Comparison of ENCODE assay signal across 18 mouse cellular contexts in the genomic region with DNA sequence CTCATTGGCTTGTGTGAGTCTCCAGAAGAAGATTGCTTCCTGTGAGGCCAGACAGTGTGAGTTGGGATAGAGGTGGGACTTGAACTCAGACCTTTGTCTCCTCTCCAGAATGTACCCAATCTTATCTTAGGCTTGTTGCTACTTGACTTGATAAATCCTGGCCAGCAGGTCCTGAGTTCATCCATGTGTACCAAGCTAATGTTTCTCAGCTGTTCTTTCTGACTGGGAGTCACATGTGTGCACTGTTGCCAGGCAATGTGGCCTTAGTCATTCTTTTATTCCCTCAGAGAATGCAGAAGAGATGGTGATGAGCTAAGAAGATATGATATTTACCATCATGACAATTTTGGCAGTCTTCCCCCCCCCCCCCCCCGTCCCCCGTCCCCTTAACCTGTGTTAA.
"Had no signal": no experiment of that assay in that cellular context is flagged by ENCODE, and none has a peak within 500 bp of the region (broad histone marks: within the 10 kb centered on the region; RNA-seq: fewer than 3 reads in every experiment).

No protein-coding gene starts in this region.

- ATAC-seq: midbrain, embryonic 16.5 days had no signal

- H3K27me3 ChIP-seq: neural tube, embryonic 13.5 days; neural tube, embryonic 15.5 days; stomach, embryonic 15.5 days had no signal

- H3K27ac ChIP-seq: midbrain, embryonic 12.5 days; neural tube, embryonic 13.5 days; neural tube, embryonic 15.5 days; stomach, embryonic 15.5 days; stomach, postnatal 0 days had no signal

- H3K9ac ChIP-seq: lung, embryonic 14.5 days; midbrain, embryonic 12.5 days; neural tube, embryonic 13.5 days; neural tube, embryonic 15.5 days; stomach, embryonic 15.5 days had no signal

- DNase-seq: lung, adult 18-20 months; lung, embryonic 14.5 days; lung, postnatal 10 days; lung, postnatal 4 days; midbrain, embryonic 14.5 days; retina, postnatal 1 day; right cerebral cortex, adult 18-20 months; right cerebral cortex, postnatal 25 days; right cerebral cortex, postnatal 4 days; thymus, adult 2 months; thymus, postnatal 25 days; thymus, postnatal 4 days had no signal

- H3K4me1 ChIP-seq: stomach, embryonic 15.5 days had no signal

- H3K36me3 ChIP-seq: midbrain, embryonic 12.5 days; neural tube, embryonic 13.5 days; neural tube, embryonic 15.5 days; stomach, embryonic 15.5 days had no signal

- H3K4me3 ChIP-seq: midbrain, embryonic 12.5 days; neural tube, embryonic 13.5 days; neural tube, embryonic 15.5 days; stomach, embryonic 15.5 days had no signal

- H3K4me2 ChIP-seq: lung, embryonic 14.5 days; midbrain, embryonic 12.5 days; neural tube, embryonic 13.5 days; neural tube, embryonic 15.5 days; stomach, embryonic 15.5 days had no signal

- H3K9me3 ChIP-seq: midbrain, embryonic 12.5 days; neural tube, embryonic 13.5 days; neural tube, embryonic 15.5 days; stomach, embryonic 15.5 days had no signal
